ENCODE assay signal across 9 mouse cellular contexts in the genomic region with DNA sequence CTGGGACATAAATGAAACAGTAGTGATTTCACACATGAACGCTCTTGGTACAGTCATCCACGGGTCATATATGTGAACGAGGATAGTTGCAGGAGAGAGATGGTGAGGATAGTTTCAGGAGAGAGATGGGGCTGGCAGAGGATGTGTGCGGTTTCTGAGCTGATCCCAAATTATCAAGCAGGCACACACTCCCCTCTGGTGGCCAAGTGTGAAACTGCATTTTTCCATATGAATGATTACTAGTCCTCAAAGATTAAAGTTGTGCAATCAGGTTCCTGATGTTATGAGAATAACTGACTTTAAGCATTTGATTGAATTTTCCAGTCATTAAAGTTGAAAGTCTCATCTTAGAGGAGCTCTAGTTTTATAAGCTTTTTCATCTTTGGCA. TPM values are rescaled to one million over a fixed set of nuclear protein-coding genes. Genes with fewer than 3 reads are reported as not detected.
DNase-seq lines count a peak whose midpoint lies in the region; ATAC-seq and TF ChIP-seq lines count a peak whose summit lies in the region.
"Had no signal": no experiment of that assay in that cellular context is flagged by ENCODE, and none has a peak within 500 bp of the region (broad histone marks: within the 10 kb centered on the region; RNA-seq: fewer than 3 reads in every experiment).

No protein-coding gene starts in this region.

- no peak overlapping the region for H3K4me3 ChIP-seq in testis, adult 2 months (ENCODE audit: control insufficient read depth, low read depth, low read length)
- H3K4me3 ChIP-seq in forebrain, embryonic 16.5 days (replicated peaks; ENCODE audit: low read length): no peak overlapping the region
- no peak overlapping the region for H3K4me3 ChIP-seq in intestine, embryonic 15.5 days (replicated peaks)
- H3K4me3 ChIP-seq in left cerebral cortex, adult 2 months: no peak overlapping the region
- H3K4me3 ChIP-seq: embryonic facial prominence, embryonic 15.5 days had no signal

- H3K27me3 ChIP-seq in testis, adult 2 months (ENCODE audit: control insufficient read depth, insufficient read depth, low read length): no peaks in the 10 kb centered on the region
- no peaks in the 10 kb centered on the region for H3K27me3 ChIP-seq in forebrain, embryonic 16.5 days (replicated peaks; ENCODE audit: control insufficient read depth, insufficient read depth, low read length)
- H3K27me3 ChIP-seq in intestine, embryonic 15.5 days (replicated peaks): no peaks in the 10 kb centered on the region
- H3K27me3 ChIP-seq: embryonic facial prominence, embryonic 15.5 days had no signal

- WGBS in forebrain, embryonic 16.5 days: 12% methylated on average over 4 of the region's 4 CpGs
- WGBS in intestine, embryonic 15.5 days: 10% methylated on average over 4 of the region's 4 CpGs

- no peak overlapping the region for H3K4me2 ChIP-seq in forebrain, embryonic 16.5 days (ENCODE audit: low read length)
- no peak overlapping the region for H3K4me2 ChIP-seq in intestine, embryonic 15.5 days (replicated peaks)
- H3K4me2 ChIP-seq: embryonic facial prominence, embryonic 15.5 days had no signal

- H3K27ac ChIP-seq in testis, adult 2 months (ENCODE audit: control insufficient read depth, insufficient read depth, low read depth, low read length): no peak overlapping the region; the same call in 1 of the 2 replicates
- no peak overlapping the region for H3K27ac ChIP-seq in forebrain, embryonic 16.5 days (ENCODE audit: low read length)
- no peak overlapping the region for H3K27ac ChIP-seq in intestine, embryonic 15.5 days
- H3K27ac ChIP-seq in left cerebral cortex, adult 2 months: no peak overlapping the region
- H3K27ac ChIP-seq: embryonic facial prominence, embryonic 15.5 days had no signal

- H3K4me1 ChIP-seq in testis, adult 2 months (ENCODE audit: control insufficient read depth, insufficient read depth, low read length): peaks cover 4% of the 10 kb centered on the region; the same call in 1 of the 2 replicates
- peaks cover 2% of the 10 kb centered on the region; the same call in 1 of the 2 replicates for H3K4me1 ChIP-seq in forebrain, embryonic 16.5 days (replicated peaks; ENCODE audit: control insufficient read depth, insufficient read depth, low read length)
- no peaks in the 10 kb centered on the region for H3K4me1 ChIP-seq in intestine, embryonic 15.5 days (replicated peaks)
- H3K4me1 ChIP-seq: embryonic facial prominence, embryonic 15.5 days had no signal

- intact Hi-C loops in left cerebral cortex, adult 2 months (cut with DNase I): loop anchor here (1.0 to 2.0 kb wide), 2 partner anchors 136 to 144 kb away; no protein-coding TSS in a partner anchor

- TF ChIP-seq CTCF in testis, adult 2 months (IDR thresholded peaks at IDR 0.05; ENCODE audit: control insufficient read depth, insufficient read depth, insufficient replicate concordance, low read depth, low read length): peak; percentile 68; the same call in 1 of the 2 replicates
- peak; percentile 81 for TF ChIP-seq CTCF in left cerebral cortex, adult 2 months (IDR thresholded peaks at IDR 0.05)

- peak; percentile 75 for ATAC-seq in forebrain, embryonic 16.5 days
- ATAC-seq in intestine, embryonic 15.5 days: peak; percentile 28
- ATAC-seq in megakaryocyte-erythroid progenitor cell, adult 5-6 weeks (replicated peaks; ENCODE audit: low FRiP score, low TSS enrichment, poor library complexity, severe bottlenecking): peak; percentile 80

- no peak for TF ChIP-seq POLR2A in testis, adult 2 months (IDR thresholded peaks at IDR 0.05; ENCODE audit: control insufficient read depth, low read depth, low read length)

- H3K9me3 ChIP-seq in forebrain, embryonic 16.5 days (ENCODE audit: control insufficient read depth, low read length): no peaks in the 10 kb centered on the region
- no peaks in the 10 kb centered on the region for H3K9me3 ChIP-seq in intestine, embryonic 15.5 days
- H3K9me3 ChIP-seq: embryonic facial prominence, embryonic 15.5 days had no signal

- no peaks in the 10 kb centered on the region for H3K36me3 ChIP-seq in testis, adult 2 months (ENCODE audit: control insufficient read depth, insufficient read depth, low read length)
- no peaks in the 10 kb centered on the region for H3K36me3 ChIP-seq in forebrain, embryonic 16.5 days (ENCODE audit: control insufficient read depth, insufficient read depth)
- no peaks in the 10 kb centered on the region for H3K36me3 ChIP-seq in intestine, embryonic 15.5 days
- H3K36me3 ChIP-seq: embryonic facial prominence, embryonic 15.5 days had no signal

- DNase-seq in testis, postnatal 14 days (ENCODE audit: low spot score): no peak
- peak; percentile 56 to 68 for DNase-seq in cerebellum, adult 18-20 months
- peak; percentile 58 to 67 for DNase-seq in left cerebral cortex, adult 2 months (ENCODE audit: extremely low spot score in 1 of 2, low spot score in 2 of 2)
- peak; percentile 79 for DNase-seq in right cerebral cortex, postnatal 4 days

- no peak overlapping the region for H3K9ac ChIP-seq in forebrain, embryonic 16.5 days (replicated peaks; ENCODE audit: low read depth, low read length)
- no peak overlapping the region for H3K9ac ChIP-seq in intestine, embryonic 15.5 days
- H3K9ac ChIP-seq: embryonic facial prominence, embryonic 15.5 days had no signal

RNA-seq across cellular contexts. Expression of a gene that starts 43.4 kb away (rescaled TPM):
- 463 and 494 TPM in 2 replicates for polyA plus RNA-seq in testis, adult 2 months (2012; rRNA removed)
- 1.9 and 2.0 TPM in 2 replicates for polyA plus RNA-seq in forebrain, embryonic 16.5 days (2015; fragmentation: Nextera tagmentation; extraction: Ambion mirVana)
- polyA plus RNA-seq in intestine, embryonic 15.5 days (2015; fragmentation: Nextera tagmentation; extraction: Ambion mirVana): 10.6 and 11.1 TPM in 2 replicates
- 10 to 100 TPM; 10.5 to 12.0 TPM for total RNA-seq in left cerebral cortex, adult 2 months (2021)
- not detected in 2 replicates for total RNA-seq in megakaryocyte-erythroid progenitor cell, adult 5-6 weeks (2014; fragmentation: Nextera tagmentation)
- total RNA-seq in megakaryocyte-erythroid progenitor cell, adult 5-6 weeks (2017): 0.30 TPM in 1 of 2 replicates, not detected in the other

Comparison
In these comparisons a context has a peak if more than half of its experiments do, and no peak if none do; other contexts are left out.
1. ATAC-seq: peak in every context shown above with its lines; median percentile 80 in megakaryocyte-erythroid progenitor cell, adult 5-6 weeks; 75 in forebrain, embryonic 16.5 days; 28 in intestine, embryonic 15.5 days.
2. RNA of a gene that starts 43.4 kb away (polyA plus RNA-seq): 463 to 494 TPM in testis, adult 2 months; 10.6 to 11.1 TPM in intestine, embryonic 15.5 days and 1.9 to 2.0 TPM in forebrain, embryonic 16.5 days; every median in the first group is over 10 times any median in the second.